Mouse (Mus musculus): ENCODE data around the gene Sptb.

The Sptb gene

GRCm38 (mm10) chr12:76576061-76576460 lies 134.3 kb downstream of the Sptb start:
- DNase-seq (ENCODE audit: low spot score in 2 of 2): no peak

DNA sequence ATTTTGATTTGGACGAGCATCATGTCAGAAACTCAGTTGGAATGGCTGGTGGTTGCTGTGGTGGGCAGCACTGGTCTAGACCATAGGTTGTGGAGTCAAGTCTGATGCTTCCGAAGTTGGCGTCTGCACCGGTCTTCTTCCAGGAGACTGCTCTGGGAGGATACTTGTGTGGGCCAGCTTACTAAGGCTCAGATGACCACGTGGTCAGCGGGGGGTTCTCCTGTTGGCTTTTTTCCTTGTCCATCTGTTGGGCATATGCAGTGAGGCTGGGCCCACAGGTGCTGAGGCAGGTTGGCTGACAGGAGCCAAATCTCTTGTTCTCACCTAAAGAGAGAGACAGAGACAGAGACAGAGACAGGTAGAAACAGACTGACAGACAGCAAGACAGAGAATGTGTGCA lies 135.5 kb downstream of the Sptb start:
- DNase-seq (ENCODE audit: low spot score in 2 of 2): no peak

GRCm38 (mm10) chr12:76573381-76573780 lies 137.0 kb downstream of the Sptb start:
- DNase-seq (ENCODE audit: low spot score in 2 of 2): no peak

DNA sequence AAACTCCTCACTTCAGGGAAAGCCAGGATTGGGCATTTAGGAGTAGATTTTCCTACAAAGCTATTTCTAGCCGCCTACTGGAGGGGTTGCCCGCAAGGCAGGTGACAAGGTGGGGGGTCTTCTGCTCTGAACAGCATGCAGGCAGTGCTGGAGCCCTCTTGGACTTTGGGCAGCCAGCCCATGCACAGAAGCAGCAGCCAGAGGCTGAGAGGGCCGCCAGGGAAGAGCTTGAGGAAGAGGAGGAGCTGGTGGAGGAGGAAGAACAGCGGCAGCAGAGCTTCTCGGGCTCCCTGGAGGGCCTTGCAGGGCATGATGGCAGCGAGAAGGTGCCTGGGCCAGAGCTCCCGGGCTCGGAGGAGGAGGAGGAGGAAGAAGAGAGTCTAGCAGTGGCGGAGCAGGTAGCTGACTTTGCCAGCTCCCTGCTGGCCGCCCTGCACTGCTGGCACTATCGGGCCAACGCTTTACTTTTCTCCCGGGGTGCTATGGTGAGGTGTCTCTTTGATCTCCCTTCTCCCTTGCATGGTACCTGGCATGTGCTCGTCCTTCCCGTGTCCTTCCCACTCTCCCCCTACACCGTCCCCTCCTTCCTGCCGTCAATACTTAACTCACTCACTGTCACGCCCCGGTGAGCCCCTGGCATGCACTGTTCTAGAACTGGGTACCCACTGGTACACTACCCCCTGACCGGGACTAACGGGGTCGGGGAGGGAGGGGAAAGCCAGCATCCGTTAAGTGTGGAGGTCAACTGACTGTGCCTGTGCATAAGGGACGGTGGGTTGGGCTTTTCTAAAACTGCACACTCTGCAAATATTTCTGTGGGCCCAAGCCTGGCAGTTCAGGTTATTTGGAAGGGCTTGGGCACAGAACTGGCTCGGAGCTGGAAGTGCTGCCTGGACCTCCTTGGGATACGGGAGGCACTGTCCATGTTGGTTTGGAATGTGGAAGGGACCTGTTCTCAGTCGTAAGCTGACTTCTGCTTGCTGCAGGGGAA lies 137.8 kb downstream of the Sptb start:
- DNase-seq (ENCODE audit: low spot score in 2 of 2): no peak

GRCm38 (mm10) chr12:76571266-76571665 lies 139.1 kb downstream of the Sptb start:
- DNase-seq (ENCODE audit: low spot score in 2 of 2): no peak

GRCm38 (mm10) chr12:76570221-76570940 lies 140.0 kb downstream of the Sptb start:
- DNase-seq (ENCODE audit: low spot score in 2 of 2): no peak

DNA sequence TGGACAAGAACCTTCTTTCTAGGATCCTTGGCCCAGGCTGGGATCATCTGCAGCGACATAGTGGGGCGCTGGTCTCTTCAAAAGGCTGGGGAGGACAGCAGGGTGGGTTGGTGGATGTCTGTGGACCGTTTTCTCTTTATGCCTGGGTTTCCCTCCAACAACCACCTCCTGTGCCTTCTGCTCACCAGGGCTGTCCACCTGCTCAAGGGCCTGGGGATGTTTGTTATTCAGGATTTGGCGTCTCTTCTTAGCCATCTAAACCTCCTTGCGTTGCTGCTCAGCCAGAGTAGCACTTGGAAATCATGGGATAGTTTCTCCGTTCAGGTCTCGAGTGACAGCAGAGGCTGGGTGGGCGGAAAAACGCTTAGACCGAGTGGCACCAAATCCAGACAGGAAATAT lies 144.1 kb downstream of the Sptb start:
- peak; percentile 26 for DNase-seq (ENCODE audit: low spot score in 2 of 2)

DNA sequence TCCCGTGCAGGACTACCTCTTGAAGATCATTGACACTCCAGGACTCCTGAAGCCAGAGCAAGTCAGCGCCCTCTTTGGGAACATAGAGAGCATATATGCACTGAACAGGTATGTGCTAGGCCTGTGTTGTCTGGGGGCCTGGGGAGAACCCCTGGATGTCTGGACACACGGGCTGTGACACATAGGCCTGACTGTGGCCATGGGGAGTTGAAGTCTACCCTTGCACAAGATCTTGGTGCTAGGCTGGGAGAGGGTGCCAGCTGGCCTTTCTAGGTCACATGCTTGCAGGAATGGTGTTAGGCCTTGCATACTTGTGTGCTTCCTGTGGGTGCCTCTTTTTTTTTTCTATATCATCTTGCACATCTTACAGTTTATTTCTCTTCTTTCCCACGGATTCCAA lies 148.2 kb downstream of the Sptb start:
- DNase-seq (ENCODE audit: low spot score in 2 of 2): no peak

DNA sequence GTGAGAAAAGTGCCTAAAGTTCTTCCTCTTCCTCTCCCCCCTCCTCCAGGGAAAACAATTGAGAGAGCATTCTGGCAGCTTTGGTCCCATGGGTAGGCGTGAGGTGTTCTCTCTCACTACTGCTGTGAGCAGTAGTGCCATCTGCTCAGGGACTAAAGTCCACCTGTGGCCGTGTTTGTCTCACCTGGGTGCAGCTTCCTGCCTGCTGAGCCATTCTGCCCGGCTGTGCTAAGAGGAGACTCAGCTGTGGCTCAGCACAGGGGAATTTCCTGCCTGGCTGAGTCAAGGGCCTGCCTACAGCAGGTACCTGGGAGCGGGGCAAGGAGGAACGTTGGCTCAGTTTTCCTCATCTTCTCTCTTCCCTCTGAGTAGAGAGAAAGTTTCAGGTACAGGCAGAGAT lies 152.1 kb downstream of the Sptb start:
- DNase-seq (ENCODE audit: low spot score in 2 of 2): no peak

DNA sequence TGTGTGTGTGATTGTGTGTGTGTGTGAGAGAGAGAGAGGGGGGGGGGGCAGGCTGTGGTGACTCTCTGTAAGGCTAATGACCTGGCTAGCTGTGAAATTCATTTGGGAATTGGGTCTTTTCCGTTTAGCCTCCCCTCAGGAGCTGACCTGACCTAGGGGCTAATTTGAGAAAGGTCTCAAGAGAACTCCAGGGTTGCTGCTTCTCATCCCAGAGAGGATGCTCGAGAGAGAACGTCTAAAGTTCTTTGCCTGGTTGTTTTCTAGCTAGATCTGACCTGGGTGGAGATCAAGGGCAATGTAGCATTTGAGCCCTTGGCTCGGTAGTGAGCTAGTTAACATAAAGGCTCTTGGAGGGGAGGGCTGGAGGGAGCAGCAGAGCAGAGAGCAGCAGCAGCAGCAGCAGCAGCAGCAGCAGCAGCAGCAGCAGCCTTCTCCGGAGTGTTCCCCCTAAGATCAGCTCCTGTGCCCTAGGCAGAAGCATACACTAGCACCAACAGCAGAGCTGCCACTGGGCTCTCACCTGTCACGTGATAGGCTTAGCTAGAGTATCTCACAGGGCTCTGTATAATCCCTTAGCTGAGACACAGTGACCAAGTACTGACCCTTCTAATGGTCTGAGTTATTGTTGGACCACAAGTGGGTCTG lies 153.5 kb downstream of the Sptb start:
- DNase-seq (ENCODE audit: low spot score in 2 of 2): no peak

GRCm38 (mm10) chr12:76556187-76556586 lies 154.2 kb downstream of the Sptb start:
- no peak for DNase-seq (ENCODE audit: low spot score in 2 of 2)

- DNase-seq (ENCODE audit: low spot score in 2 of 2): no peak
These were observed 155.4 kb downstream of the Sptb start for GRCm38 (mm10) chr12:76554871-76555386.

DNA sequence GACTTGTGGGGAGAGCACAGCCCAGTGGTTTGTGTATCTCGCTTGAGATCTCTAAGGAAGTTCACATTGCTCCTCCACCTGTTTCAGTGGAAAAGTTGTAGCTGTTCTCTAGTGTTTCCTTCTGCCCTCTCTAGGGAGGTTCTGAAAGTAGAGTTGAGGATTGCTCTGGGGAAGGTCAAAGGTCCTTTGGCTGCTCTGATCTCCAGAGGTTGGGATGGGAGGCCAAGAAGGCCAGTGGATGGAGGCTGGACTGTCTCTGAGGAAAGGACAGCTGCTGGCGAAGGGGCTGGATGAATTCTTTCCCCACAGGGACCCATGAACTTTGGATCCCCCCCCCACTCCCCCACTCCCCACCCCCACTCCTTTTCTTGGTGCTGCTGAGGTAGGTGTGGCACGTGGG lies 156.0 kb downstream of the Sptb start:
- DNase-seq (ENCODE audit: low spot score in 2 of 2): no peak

- DNase-seq (ENCODE audit: low spot score in 2 of 2): no peak
These were observed 156.4 kb downstream of the Sptb start for GRCm38 (mm10) chr12:76553917-76554316.

DNA sequence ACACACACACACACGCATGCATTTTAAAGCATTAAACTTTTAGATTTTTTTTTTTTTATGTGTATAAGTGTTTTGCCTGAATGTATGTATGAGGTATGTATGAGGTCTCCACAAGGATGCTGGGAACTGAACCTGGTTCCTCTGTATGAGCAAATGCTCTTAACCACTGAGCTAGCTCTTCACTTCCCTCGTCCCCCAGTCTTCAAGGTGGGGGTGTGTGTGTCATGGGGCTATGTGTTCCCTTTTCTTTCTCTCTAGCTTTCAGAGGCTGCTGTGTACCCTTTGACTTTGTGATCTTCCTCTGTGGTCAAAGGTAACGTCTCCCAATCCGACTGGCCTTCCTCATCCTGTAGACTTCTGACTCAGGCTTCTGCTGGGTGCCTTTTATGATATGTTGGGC lies 157.4 kb downstream of the Sptb start:
- no peak for DNase-seq (ENCODE audit: low spot score in 2 of 2)

GRCm38 (mm10) chr12:76552321-76552720 lies 158.0 kb downstream of the Sptb start:
- DNase-seq (ENCODE audit: low spot score in 2 of 2): no peak

DNA sequence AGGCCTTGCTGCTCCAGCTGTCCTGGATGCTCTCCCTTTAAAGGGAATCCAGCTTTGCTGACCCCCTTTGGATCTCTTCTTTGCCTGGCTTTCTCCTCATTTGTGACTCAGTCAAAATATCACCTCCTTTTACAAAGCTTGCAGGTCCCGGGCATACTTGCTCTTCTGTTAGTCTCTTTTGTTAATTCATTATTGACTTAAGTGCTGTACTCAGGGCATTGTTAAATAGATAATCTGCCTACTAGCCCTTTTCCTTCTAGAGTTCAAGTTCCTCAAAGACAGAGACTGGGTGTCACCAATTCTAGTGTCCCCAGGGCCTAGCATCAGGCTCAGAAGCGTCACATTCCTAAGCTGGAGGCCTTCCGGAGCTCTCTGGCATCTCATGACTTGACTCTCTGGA lies 161.1 kb downstream of the Sptb start:
- no peak for DNase-seq (ENCODE audit: low spot score in 2 of 2)

DNA sequence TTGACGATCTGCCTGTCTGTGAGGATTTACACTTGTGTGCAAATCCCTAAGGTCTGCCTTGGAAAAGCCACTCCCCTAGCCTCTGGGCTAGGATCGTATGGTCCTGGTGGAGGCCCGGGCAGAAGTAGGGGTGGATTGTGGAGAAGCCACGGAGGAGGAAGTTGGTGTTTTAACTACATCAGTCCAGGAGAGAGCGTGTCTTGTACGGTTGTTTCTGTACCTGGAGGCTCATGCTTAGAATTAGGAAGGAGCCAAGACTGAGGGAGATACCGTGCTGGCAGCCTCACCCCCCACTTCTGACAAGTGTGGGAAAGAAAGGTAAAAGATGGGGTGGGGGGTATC lies 162.3 kb downstream of the Sptb start:
- no peak for DNase-seq (ENCODE audit: low spot score in 2 of 2)

DNA sequence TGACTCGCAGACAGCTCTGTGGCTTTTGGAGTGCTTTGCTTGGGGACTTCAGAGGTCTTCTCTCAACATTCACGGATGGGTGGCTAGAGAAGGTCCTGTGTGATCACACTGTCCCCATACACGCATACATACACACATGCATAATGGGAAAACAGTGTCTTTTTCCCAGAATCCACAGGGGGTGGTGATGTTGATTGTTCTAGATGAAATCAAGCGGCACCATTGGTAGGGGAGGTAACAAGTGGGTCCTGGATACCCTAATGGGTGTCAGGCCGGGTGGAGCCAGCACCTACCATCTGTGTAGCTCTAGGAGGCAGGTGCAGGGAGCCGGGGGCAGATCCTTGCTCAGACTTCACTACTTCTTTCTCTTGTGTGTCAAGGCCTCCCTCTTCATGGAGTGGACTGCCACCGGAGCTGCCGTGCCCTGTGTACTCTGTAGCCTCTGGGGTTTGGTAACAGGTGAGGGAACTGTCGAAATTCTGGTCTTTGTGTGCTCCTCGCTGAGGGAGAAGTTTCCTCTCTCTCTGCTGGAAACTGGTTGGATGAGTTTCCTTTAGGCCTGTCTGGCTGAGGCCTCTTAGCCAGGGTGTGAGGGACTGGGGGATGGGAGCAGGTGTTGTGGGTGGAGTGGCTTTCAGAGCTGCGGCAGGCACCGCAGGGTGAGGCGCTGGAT lies 162.8 kb downstream of the Sptb start:
- no peak for DNase-seq (ENCODE audit: low spot score in 2 of 2)

- DNase-seq (ENCODE audit: low spot score in 2 of 2): no peak
These were observed 163.7 kb downstream of the Sptb start for GRCm38 (mm10) chr12:76546383-76547276.
